Mouse (Mus musculus) cerebral cortex, adult 2 months (tissue): ENCODE results near the gene Apof.

Experiments used
- WGBS: fragments of 180-500 bp; shearing (Covaris S2); methylation state at CpG from one replicate; pipeline ENCODE4 v1.1.7; 2018; 5-methylcytosine and 5-hydroxymethylcytosine counted together

Gene Apof

DNA sequence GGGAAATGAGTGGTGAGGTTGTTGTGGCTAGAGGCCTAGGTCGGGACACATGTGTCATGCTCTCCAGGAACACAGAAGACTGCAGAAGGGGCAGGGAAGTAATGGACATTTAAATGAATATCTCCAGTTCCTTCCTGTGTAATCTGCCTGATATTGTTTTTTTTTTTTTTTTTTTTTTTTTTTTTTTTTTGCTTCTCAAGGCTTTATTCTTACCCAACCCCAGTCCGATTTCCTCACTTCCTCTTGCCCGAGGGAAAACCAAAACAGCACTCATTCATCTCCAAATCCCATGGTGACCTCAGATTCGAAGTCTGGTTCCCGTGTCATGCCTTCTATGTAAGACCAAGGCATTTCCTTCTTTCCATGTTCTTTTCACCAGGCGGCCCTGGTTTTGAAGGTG lies 29.8 kb downstream of the Apof start:
- 79% methylated on average over 6 of the region's 6 CpGs for WGBS

- 84% methylated on average over 11 of the region's 11 CpGs for WGBS
Measured at GRCm38 (mm10) chr10:128298702-128299171, 30.3 kb downstream of the Apof start, which contains the start of gene Il23a. Gene Il23a, minus strand, starts transcription at chr10:128298752.

DNA sequence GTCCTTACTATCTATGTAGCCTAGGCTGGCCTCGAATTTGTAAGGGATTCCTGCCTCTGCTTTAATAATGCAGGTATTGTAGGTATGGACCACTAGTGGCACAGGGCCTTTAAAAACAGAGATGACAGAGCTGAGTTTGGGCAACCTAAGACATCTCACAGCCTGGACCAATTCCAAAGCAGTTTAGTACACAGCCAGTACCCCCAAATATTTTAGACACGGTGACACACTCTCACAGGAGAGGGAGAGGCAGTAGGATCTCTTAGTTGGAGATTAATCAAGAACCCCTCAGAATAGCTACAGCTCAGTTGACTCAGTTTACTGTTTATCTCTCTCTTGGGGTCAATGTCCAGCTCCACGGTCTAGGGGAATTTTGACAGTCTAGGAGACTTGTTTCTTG lies 33.9 kb downstream of the Apof start:
- 29% methylated on average over 3 of the region's 3 CpGs for WGBS

DNA sequence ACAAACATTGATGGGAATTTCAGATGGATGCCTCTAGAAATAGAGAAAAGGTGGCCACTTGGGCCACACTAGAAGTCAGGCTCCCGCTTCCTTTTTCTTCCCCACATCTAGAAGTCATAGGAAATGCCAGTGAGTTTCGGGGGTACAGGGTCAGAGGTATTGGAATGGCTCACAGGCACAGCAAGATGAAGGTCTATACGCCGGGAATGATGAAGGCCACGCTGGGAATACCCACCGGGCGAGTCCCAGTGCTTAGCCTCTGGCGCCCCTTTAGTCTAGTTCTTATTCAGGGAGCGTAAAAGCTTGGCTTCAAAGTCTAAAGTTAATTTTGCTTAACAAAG lies 34.3 kb downstream of the Apof start:
- under 1% methylated on average over 9 of the region's 9 CpGs for WGBS

DNA sequence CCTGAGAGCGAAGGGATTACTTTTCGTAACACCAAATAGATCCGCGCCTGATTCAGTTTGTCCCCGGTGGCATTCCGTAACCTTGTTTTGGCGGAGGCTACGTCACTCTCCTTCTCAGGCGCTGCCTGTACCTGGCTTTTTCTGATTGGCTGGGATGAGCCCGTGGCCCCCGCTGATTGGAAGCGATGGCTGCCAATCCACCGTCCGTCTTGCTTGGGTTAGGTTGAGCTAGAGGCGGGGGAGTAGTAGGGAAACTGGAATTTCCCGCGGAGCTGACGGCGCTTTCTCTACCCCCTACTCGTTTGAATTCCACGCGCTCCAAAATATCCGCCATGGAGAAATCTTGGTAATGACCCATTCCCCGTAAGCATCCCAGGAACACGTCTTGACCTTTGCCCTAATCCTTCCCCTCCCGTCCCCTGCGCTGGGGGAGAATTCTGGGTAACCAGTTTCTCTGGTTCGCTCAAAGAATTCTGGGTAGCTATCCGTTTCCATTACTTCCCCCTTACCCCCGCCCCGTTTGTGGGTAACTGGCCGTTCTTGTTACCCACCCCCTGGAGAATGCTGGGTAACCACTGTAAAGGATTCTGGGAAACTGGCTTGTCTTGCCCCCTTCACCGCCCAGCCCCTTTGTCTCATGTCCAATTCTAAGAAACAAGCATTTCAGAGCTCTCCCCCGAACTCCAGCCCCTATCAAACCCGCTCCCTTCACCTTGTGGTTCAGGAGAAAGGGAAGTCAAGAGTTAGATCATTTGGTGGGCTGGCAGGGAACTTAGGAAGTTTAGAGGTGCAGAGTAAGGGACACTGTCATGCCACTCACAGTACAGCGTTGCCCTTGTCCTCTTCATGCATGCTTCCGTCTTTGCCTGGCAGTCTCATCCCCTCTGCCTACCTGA lies 34.9 kb downstream of the Apof start, which contains the start of gene Pan2:
TSS of gene Pan2 (plus strand) at position 210 of the 896 bp plus-strand sequence.
- 1% methylated on average over 37 of the region's 37 CpGs for WGBS

DNA sequence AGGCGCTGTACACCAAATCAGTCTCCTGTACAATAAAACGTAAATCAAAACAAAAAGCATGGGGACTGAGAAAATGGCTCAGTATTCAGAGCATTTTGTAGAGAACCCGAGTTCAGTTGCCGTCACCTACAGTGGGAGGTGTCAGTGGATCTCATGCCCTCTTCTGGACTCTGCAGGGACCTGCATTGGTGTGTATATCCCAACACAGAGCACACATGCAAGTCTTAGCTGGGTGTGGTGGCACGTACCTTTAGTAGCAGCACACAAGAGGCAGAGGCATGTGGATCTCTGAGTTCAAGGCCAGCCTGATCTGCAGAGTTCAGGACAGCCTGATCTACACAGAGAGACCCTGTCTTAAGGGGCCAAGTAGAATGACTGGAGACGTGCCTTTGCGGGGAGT lies 41.2 kb downstream of the Apof start:
- 92% methylated on average over 7 of the region's 7 CpGs for WGBS

DNA sequence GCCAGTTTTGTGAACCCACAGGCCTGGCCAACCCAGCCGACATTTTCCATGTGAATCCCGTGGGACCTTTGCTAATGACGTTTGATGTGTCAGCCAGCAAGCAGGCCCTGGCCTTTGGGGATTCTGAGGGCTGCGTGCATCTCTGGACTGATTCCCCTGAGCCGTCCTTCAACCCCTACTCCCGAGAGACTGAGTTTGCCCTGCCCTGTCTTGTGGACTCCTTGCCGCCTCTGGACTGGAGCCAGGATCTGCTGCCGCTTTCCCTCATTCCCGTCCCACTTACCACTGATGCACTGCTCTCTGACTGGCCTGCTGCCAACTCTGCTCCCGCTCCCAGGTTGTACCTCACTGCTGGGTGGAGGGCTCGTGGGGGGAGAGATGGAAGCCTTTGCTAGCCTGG lies 41.7 kb downstream of the Apof start:
- 56% methylated on average over 11 of the region's 11 CpGs for WGBS

GRCm38 (mm10) chr10:128310902-128311301 lies 42.4 kb downstream of the Apof start:
- WGBS = 76% methylated on average over 4 of the region's 4 CpGs

DNA sequence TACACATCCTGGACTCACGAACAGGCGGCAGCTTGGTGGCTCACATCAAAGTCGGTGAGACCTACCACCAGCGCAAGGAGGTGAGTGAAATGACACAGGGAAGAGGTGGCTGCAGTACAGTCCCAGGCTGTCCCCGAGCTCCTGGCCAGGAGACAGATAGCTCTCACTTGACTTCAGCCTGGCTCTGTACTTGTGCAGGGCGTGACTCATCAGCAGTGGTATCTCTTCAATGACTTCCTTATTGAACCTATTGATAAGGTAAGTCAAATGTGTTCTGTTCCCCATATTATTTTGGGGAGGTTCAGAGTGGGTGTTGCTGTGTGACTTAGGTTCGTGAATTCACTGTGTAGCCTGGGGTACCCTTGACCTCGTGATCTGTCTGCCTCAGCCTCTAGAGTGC lies 47.1 kb downstream of the Apof start:
- whole genome bisulfite sequencing = 93% methylated on average over 8 of the region's 8 CpGs
